ENCODE assay signal across 14 mouse cellular contexts in genomic region chr10:91591398-91591811, GRCm38 (mm10).
A peak's percentile ranks its signal among the peaks of the same experiment; 100 is the strongest.
DNase-seq lines count a peak whose midpoint lies in the region; ATAC-seq and TF ChIP-seq lines count a peak whose summit lies in the region.
"Had no signal": no experiment of that assay in that cellular context is flagged by ENCODE, and none has a peak within 500 bp of the region (broad histone marks: within the 10 kb centered on the region; RNA-seq: fewer than 3 reads in every experiment).

No protein-coding gene starts in this region.

- TF ChIP-seq CTCF in forebrain, postnatal 0 days (IDR thresholded peaks at IDR 0.05; ENCODE audit: low read depth): no peak

- H3K27me3 ChIP-seq in forebrain, embryonic 15.5 days: no peaks in the 10 kb centered on the region
- no peaks in the 10 kb centered on the region for H3K27me3 ChIP-seq in forebrain, embryonic 12.5 days
- no peaks in the 10 kb centered on the region for H3K27me3 ChIP-seq in midbrain, embryonic 14.5 days (ENCODE audit: control insufficient read depth, insufficient read depth, low read length)
- H3K27me3 ChIP-seq in midbrain, embryonic 10.5 days (ENCODE audit: low read depth, poor library complexity, severe bottlenecking): no peaks in the 10 kb centered on the region
- no peaks in the 10 kb centered on the region for H3K27me3 ChIP-seq in forebrain, postnatal 0 days (ENCODE audit: insufficient read depth, low read length)

- no peaks in the 10 kb centered on the region for H3K9me3 ChIP-seq in forebrain, embryonic 15.5 days
- H3K9me3 ChIP-seq in forebrain, embryonic 12.5 days: no peaks in the 10 kb centered on the region
- H3K9me3 ChIP-seq in midbrain, embryonic 14.5 days (ENCODE audit: control insufficient read depth, low read length): no peaks in the 10 kb centered on the region
- no peaks in the 10 kb centered on the region for H3K9me3 ChIP-seq in midbrain, embryonic 10.5 days (replicated peaks)
- no peaks in the 10 kb centered on the region for H3K9me3 ChIP-seq in forebrain, postnatal 0 days (ENCODE audit: low read length)

- WGBS in forebrain, embryonic 15.5 days: 26% methylated on average over 3 of the region's 3 CpGs
- WGBS in forebrain, embryonic 12.5 days: 73% methylated on average over 3 of the region's 3 CpGs
- 27% methylated on average over 3 of the region's 3 CpGs for WGBS in midbrain, embryonic 14.5 days
- 57% methylated on average over 3 of the region's 3 CpGs for WGBS in midbrain, embryonic 10.5 days
- WGBS in forebrain, postnatal 0 days: 23% methylated on average over 3 of the region's 3 CpGs

- peak; percentile 75; the same call in 1 of the 2 replicates for ATAC-seq in forebrain, embryonic 15.5 days (replicated peaks)
- ATAC-seq in forebrain, embryonic 12.5 days (ENCODE audit: low FRiP score): no peak
- no peak; the same call in 1 of the 2 replicates for ATAC-seq in midbrain, embryonic 14.5 days (ENCODE audit: low FRiP score, low TSS enrichment)
- ATAC-seq in forebrain, postnatal 0 days: peak; percentile 80
- no peak for ATAC-seq in CD4-positive, CD25-positive, alpha-beta regulatory T cell, adult 4 months

- H3K9ac ChIP-seq in forebrain, embryonic 15.5 days (replicated peaks): no peak overlapping the region
- no peak overlapping the region for H3K9ac ChIP-seq in forebrain, embryonic 12.5 days
- no peak overlapping the region for H3K9ac ChIP-seq in midbrain, embryonic 14.5 days (replicated peaks; ENCODE audit: low read length)
- H3K9ac ChIP-seq in forebrain, postnatal 0 days: no peak overlapping the region

- peaks cover 17% of the 10 kb centered on the region for H3K4me1 ChIP-seq in forebrain, embryonic 15.5 days
- H3K4me1 ChIP-seq in forebrain, embryonic 12.5 days: no peaks in the 10 kb centered on the region
- H3K4me1 ChIP-seq in midbrain, embryonic 14.5 days (ENCODE audit: control insufficient read depth, insufficient read depth, low read length): no peaks in the 10 kb centered on the region
- 0 out of 2 replicates have a peak, but pooled peaks cover 5% of the 10 kb centered on the region for H3K4me1 ChIP-seq in midbrain, embryonic 10.5 days
- no peaks in the 10 kb centered on the region for H3K4me1 ChIP-seq in forebrain, postnatal 0 days (ENCODE audit: insufficient read depth)

- no peak overlapping the region for H3K4me3 ChIP-seq in forebrain, embryonic 15.5 days
- H3K4me3 ChIP-seq in forebrain, embryonic 12.5 days (replicated peaks): no peak overlapping the region
- H3K4me3 ChIP-seq in midbrain, embryonic 14.5 days (replicated peaks; ENCODE audit: low read depth, low read length): no peak overlapping the region
- no peak overlapping the region for H3K4me3 ChIP-seq in midbrain, embryonic 10.5 days
- H3K4me3 ChIP-seq in forebrain, postnatal 0 days (ENCODE audit: low read depth, low read length): no peak overlapping the region
- H3K4me3 ChIP-seq: myocyte had no signal

- H3K36me3 ChIP-seq in forebrain, embryonic 15.5 days: no peaks in the 10 kb centered on the region
- no peaks in the 10 kb centered on the region for H3K36me3 ChIP-seq in forebrain, embryonic 12.5 days (replicated peaks)
- H3K36me3 ChIP-seq in midbrain, embryonic 14.5 days (ENCODE audit: control insufficient read depth, insufficient read depth, low read length): no peaks in the 10 kb centered on the region
- H3K36me3 ChIP-seq in midbrain, embryonic 10.5 days: no peaks in the 10 kb centered on the region
- H3K36me3 ChIP-seq in forebrain, postnatal 0 days (ENCODE audit: insufficient read depth): no peaks in the 10 kb centered on the region

- H3K4me2 ChIP-seq in forebrain, embryonic 15.5 days (replicated peaks): no peak overlapping the region
- H3K4me2 ChIP-seq in forebrain, embryonic 12.5 days: no peak overlapping the region
- H3K4me2 ChIP-seq in midbrain, embryonic 14.5 days (ENCODE audit: low read length): no peak overlapping the region
- H3K4me2 ChIP-seq in forebrain, postnatal 0 days (ENCODE audit: low read depth): no peak overlapping the region
- H3K4me2 ChIP-seq: liver, embryonic 11.5 days had no signal

- peak overlapping the region; percentile 4; the same call in 1 of the 2 replicates for H3K27ac ChIP-seq in forebrain, embryonic 15.5 days (replicated peaks)
- no peak overlapping the region for H3K27ac ChIP-seq in forebrain, embryonic 12.5 days
- no peak overlapping the region for H3K27ac ChIP-seq in midbrain, embryonic 14.5 days (replicated peaks; ENCODE audit: low read depth, low read length)
- H3K27ac ChIP-seq in midbrain, embryonic 10.5 days (replicated peaks): no peak overlapping the region
- no peak overlapping the region for H3K27ac ChIP-seq in forebrain, postnatal 0 days (ENCODE audit: low read depth, low read length)

- peak; percentile 35 for DNase-seq in midbrain, embryonic 14.5 days
- no peak for DNase-seq in midbrain, embryonic 10.5 days (ENCODE audit: low spot score)
- peak; percentile 36 for DNase-seq in forebrain, postnatal 0 days
- peak; percentile 20 for DNase-seq in retina, embryonic 14.5 days (ENCODE audit: low spot score)
- no peak for DNase-seq in kidney, adult 11 months
- DNase-seq: heart, postnatal 4 days; kidney, postnatal 14 days; layer of hippocampus, postnatal 36 days; thymus, adult 18-20 months had no signal

Comparison
In these comparisons a context has a peak if more than half of its experiments do, and no peak if none do; other contexts are left out.
1. ATAC-seq: peak in forebrain, embryonic 15.5 days (single experiment) and forebrain, postnatal 0 days (single experiment); none in forebrain, embryonic 12.5 days (single experiment), midbrain, embryonic 14.5 days (single experiment) and CD4-positive, CD25-positive, alpha-beta regulatory T cell, adult 4 months (single experiment).
2. DNase-seq: peak in midbrain, embryonic 14.5 days (single experiment), forebrain, postnatal 0 days (single experiment) and retina, embryonic 14.5 days (single experiment); none in midbrain, embryonic 10.5 days (single experiment) and kidney, adult 11 months (single experiment).